Mouse (Mus musculus) myocyte (in vitro differentiated cells): ENCODE results near the gene Hoga1. TPM values are rescaled to one million over a fixed set of nuclear protein-coding genes. Genes with fewer than 3 reads are reported as not detected.

Source experiments
- H3K27me3 ChIP-seq: one replicate; pipeline ENCODE4 v1.6.1; 2011; ENCODE audit not compliant: control insufficient read depth, insufficient read depth, insufficient read length
- H3K36me3 ChIP-seq: one replicate; pipeline ENCODE4 v1.6.1; 2011; ENCODE audit not compliant: control insufficient read depth, insufficient read depth
- H3K4me2 ChIP-seq: one replicate; pipeline ENCODE4 v1.6.1; 2011; ENCODE audit warnings: low read depth, control low read depth
- H3K4me3 ChIP-seq: one replicate; pipeline ENCODE4 v1.5.1; 2011; ENCODE audit warnings: mild to moderate bottlenecking, control low read depth, moderate library complexity
- H3K79me2 ChIP-seq: one replicate; pipeline ENCODE4 v1.6.1; 2011; ENCODE audit not compliant: control insufficient read depth, insufficient read depth
- H3ac ChIP-seq: one replicate; pipeline ENCODE4 v1.6.1; 2011; ENCODE audit not compliant: control insufficient read depth, insufficient read length
- CEBPB ChIP-seq: IDR thresholded peaks from 2 replicates; pipeline ENCODE4 v1.6.1; 2011; ENCODE audit warnings: mild to moderate bottlenecking, moderate library complexity; ENCODE audit not compliant: poor library complexity, insufficient read depth, severe bottlenecking
- E2F4 ChIP-seq: IDR thresholded peaks from one replicate; pipeline ENCODE4 v1.6.1; 2011; ENCODE audit warnings: mild to moderate bottlenecking, control low read depth, moderate library complexity; ENCODE audit not compliant: insufficient read depth
- MAX ChIP-seq: IDR thresholded peaks from one replicate; pipeline ENCODE4 v1.6.1; 2011; ENCODE audit warnings: low read depth, mild to moderate bottlenecking, control low read depth
- MYOD1 ChIP-seq, 3 experiments: IDR thresholded peaks; one replicate each; pipeline ENCODE4 v1.6.1; 2011; ENCODE audit warnings: control low read depth in 2 of 3, low read depth in 2 of 3, mild to moderate bottlenecking in 2 of 3, moderate library complexity in 1 of 3; ENCODE audit not compliant: insufficient read length in 2 of 3, control insufficient read depth in 1 of 3
- MYOG ChIP-seq, 3 experiments: IDR thresholded peaks; one replicate each; pipeline ENCODE4 v1.6.1; 2011; ENCODE audit warnings: control low read depth in 2 of 3, low read depth in 2 of 3, mild to moderate bottlenecking in 2 of 3; ENCODE audit not compliant: insufficient read length in 2 of 3, control insufficient read depth in 1 of 3, insufficient read depth in 1 of 3
- POLR2A ChIP-seq: IDR thresholded peaks from one replicate; pipeline ENCODE4 v1.6.1; 2011; ENCODE audit warnings: low read depth, mild to moderate bottlenecking, control low read depth, moderate library complexity; ENCODE audit not compliant: insufficient read length
- POLR2AphosphoS2 ChIP-seq: IDR thresholded peaks from one replicate; pipeline ENCODE4 v1.6.1; 2011; ENCODE audit warnings: low read depth, control low read depth; ENCODE audit not compliant: insufficient read length
- REST ChIP-seq: IDR thresholded peaks from one replicate; pipeline ENCODE4 v1.6.1; 2011; ENCODE audit warnings: mild to moderate bottlenecking, control low read depth, moderate library complexity; ENCODE audit not compliant: insufficient read depth, insufficient read length
- SRF ChIP-seq: IDR thresholded peaks from one replicate; pipeline ENCODE4 v1.6.1; 2011; ENCODE audit warnings: low read depth; ENCODE audit not compliant: control insufficient read depth, insufficient read length
- TCF12 ChIP-seq: IDR thresholded peaks from one replicate; pipeline ENCODE4 v1.6.1; 2011; ENCODE audit warnings: mild to moderate bottlenecking, control low read depth; ENCODE audit not compliant: poor library complexity, insufficient read depth, severe bottlenecking
- TCF3 ChIP-seq: IDR thresholded peaks from one replicate; pipeline ENCODE4 v1.6.1; 2011; ENCODE audit warnings: low read depth, control low read depth; ENCODE audit not compliant: insufficient read length
- USF1 ChIP-seq: IDR thresholded peaks from one replicate; pipeline ENCODE4 v1.6.1; 2011; ENCODE audit warnings: low read depth, mild to moderate bottlenecking, control low read depth, moderate library complexity
- polyA plus RNA-seq: library from polyadenylated mRNA; unstranded; fragments of >200 nt; fragmentation: generic; extraction: Trizol; gene quantifications from one replicate; pipeline ENCODE4 v1.2.1, GENCODE M21; 2012; ENCODE audit warnings: missing spikeins

Gene Hoga1
- polyA plus RNA-seq, 1 experiment, result 2.4 TPM

DNA sequence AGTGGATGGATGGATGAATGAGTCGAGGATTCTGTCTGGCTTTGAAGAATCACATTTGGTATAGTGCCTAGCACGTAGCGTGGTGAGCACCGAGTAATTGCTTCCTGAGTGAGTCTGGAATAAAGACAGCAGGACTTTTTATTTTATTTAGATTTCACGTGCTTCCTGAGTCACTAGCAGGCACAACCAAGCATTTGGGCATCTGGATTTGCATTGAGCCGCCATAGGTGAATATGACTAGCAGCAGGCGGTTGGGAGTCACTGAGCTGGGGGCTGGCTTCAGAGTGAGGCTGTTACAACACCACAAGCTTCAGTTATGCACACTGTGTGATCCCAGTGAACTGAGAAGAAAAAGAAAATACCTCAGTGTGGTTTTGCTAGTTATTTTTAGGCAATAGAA, 36.3 kb upstream of the Hoga1 start:
- no peaks in the 10 kb centered on the region for H3K36me3 ChIP-seq
- peak overlapping the region; percentile 38 for H3K4me2 ChIP-seq
- TF ChIP-seq MAX (no peak), POLR2A (no peak), E2F4 (no peak), USF1 (no peak), CEBPB (no peak), MYOG (IDR thresholded peaks at IDR 0.05; ENCODE audit: control insufficient read depth in 1 of 3, insufficient read depth in 1 of 3, insufficient read length in 2 of 3, low read depth in 2 of 3) (no peak), TCF12 (no peak), MYOD1 (IDR thresholded peaks at IDR 0.05; ENCODE audit: control insufficient read depth in 1 of 3, insufficient read length in 2 of 3, low read depth in 2 of 3) (no peak), REST (no peak), TCF3 (no peak)
- H3K27me3 ChIP-seq, result no peaks in the 10 kb centered on the region
- no peak overlapping the region for H3ac ChIP-seq
- peaks cover 81% of the 10 kb centered on the region for H3K79me2 ChIP-seq
- no peak overlapping the region for H3K4me3 ChIP-seq

DNA sequence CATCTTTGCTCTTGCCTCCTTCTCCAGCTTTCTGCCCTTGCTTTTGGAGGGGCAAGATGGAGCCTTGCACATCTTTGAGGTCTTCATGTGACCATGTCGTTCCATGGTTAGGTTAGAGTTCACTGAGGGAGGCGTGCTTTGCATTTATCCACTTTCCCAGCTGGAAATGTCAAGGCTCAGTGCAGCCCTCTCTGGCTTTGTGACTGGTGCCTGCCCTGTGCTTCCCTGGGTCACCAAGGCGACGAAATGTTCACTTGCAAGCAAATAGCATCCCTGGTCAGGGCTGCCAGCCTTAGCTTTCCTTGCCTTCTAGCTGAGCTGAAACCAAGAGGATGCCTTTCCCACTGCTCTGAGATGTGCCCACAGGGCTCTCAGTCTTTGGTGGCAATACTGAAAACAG, 35.0 kb upstream of the Hoga1 start:
- H3K79me2 ChIP-seq, result peaks cover 74% of the 10 kb centered on the region
- no peak overlapping the region for H3K4me3 ChIP-seq
- TF ChIP-seq USF1 (no peak), TCF3 (no peak)
- no peaks in the 10 kb centered on the region for H3K27me3 ChIP-seq
- H3K36me3 ChIP-seq, result no peaks in the 10 kb centered on the region
- H3ac ChIP-seq, result no peak overlapping the region
- peak overlapping the region; percentile 2 for H3K4me2 ChIP-seq

DNA sequence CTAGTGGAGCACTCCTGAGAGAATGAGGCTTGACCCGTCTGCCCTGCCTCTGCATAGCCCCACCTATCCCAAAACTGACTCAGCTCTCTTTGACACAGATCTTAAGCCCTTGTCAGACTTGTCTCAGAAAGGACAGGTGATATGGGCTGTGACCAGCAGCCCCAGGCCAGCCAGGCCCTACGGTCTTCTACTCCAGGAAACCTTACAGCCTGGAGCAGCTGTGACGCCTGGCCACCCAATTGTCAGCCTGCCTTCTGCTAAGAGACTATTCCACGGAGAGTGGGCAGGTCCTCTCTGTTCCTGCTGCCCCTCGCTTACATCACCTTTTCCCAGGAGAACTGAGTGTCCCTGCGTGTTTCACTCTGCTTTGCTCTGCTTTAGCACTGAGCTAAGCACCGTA, 34.3 kb upstream of the Hoga1 start:
- H3K27me3 ChIP-seq, result no peaks in the 10 kb centered on the region
- H3ac ChIP-seq, result no peak overlapping the region
- no peak overlapping the region for H3K4me3 ChIP-seq
- H3K79me2 ChIP-seq, result peaks cover 74% of the 10 kb centered on the region
- no peaks in the 10 kb centered on the region for H3K36me3 ChIP-seq
- TF ChIP-seq POLR2AphosphoS2 (no peak), TCF3 (no peak), REST (no peak), MYOD1 (IDR thresholded peaks at IDR 0.05; ENCODE audit: control insufficient read depth in 1 of 3, insufficient read length in 2 of 3, low read depth in 2 of 3) (peak in 2 of 3 experiments; percentile 51 to 81), E2F4 (no peak), MYOG (IDR thresholded peaks at IDR 0.05; ENCODE audit: control insufficient read depth in 1 of 3, insufficient read depth in 1 of 3, insufficient read length in 2 of 3, low read depth in 2 of 3) (peak; percentile 48 to 83 (median 57))
- peak overlapping the region; percentile 2 for H3K4me2 ChIP-seq

DNA sequence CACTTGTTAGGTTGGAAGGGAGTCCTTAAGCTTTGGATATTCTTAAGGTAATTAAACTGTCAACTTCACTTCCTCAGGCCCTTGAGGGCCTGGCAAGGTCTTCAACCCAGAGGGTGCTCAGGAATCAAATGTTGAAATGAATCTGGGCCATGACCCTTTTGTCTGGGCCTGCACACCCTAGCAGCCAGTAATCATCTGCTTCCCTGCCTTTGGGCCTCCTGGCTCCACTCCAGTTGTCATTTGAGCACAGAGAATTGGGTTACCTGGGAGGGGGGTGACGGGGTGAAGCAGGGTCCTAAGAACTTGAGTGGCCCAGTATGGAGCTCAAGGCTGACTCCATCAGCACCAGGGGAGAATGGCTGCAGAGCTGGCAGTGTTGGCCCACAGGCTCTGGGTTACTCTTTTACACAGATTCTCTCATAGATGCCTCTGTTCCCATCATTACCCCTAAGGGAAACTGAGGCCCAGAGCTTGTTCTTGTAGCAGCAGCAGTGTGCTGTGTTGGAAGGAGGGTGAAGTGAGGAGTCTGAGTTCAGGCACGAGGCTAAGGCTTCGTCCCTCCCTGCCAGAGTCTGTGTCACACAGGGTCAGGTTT, 31.1 kb upstream of the Hoga1 start:
- Histone ChIP-seq H3ac (no peak overlapping the region), H3K4me3 (no peak overlapping the region), H3K79me2 (peaks cover 58% of the 10 kb centered on the region), H3K36me3 (no peaks in the 10 kb centered on the region), H3K4me2 (peak overlapping the region; percentile 98), H3K27me3 (no peaks in the 10 kb centered on the region)
- TF ChIP-seq REST (no peak), TCF12 (no peak), E2F4 (no peak), USF1 (no peak), SRF (no peak), POLR2A (peak; percentile 17)

DNA sequence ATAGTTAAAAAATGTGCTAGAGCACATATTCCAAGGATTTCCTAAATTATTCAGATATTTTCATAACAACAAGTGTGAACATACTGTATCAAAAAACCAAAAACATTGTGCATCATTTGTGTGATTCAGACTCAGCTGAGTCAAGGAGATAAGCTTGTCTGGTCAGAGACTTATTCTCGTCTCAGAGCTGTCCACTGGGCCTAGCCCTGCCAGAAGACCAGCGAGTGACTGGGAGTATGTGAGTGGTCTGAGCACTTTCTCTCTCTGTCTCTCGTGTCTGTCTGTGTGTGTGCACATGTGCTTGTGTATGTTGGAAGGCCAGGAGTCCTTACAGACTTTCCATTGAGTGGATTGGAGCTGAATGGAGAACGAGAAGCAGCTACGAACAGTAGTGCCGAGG, 30.4 kb upstream of the Hoga1 start:
- TF ChIP-seq CEBPB (no peak), REST (no peak), TCF12 (no peak), MYOD1 (IDR thresholded peaks at IDR 0.05; ENCODE audit: control insufficient read depth in 1 of 3, insufficient read length in 2 of 3, low read depth in 2 of 3) (no peak), MYOG (IDR thresholded peaks at IDR 0.05; ENCODE audit: control insufficient read depth in 1 of 3, insufficient read depth in 1 of 3, insufficient read length in 2 of 3, low read depth in 2 of 3) (no peak), TCF3 (no peak), USF1 (no peak), E2F4 (no peak), SRF (no peak), POLR2AphosphoS2 (no peak), MAX (no peak), POLR2A (no peak)
- Histone ChIP-seq H3K27me3 (no peaks in the 10 kb centered on the region), H3K36me3 (no peaks in the 10 kb centered on the region), H3K79me2 (peaks cover 58% of the 10 kb centered on the region), H3K4me3 (no peak overlapping the region), H3ac (no peak overlapping the region), H3K4me2 (peak overlapping the region; percentile 98)
